Mouse (Mus musculus) E14TG2a.4 (cell line): ENCODE measurements around the gene Yes1.

Source experiments
- CTCF ChIP-seq: conservative IDR thresholded peaks from 2 replicates; pipeline ENCODE4 v1.5.1; 2014; ENCODE audit warnings: low read length
- NANOG ChIP-seq: IDR thresholded peaks from 2 replicates; pipeline ENCODE4 v1.6.1; 2014; ENCODE audit warnings: borderline replicate concordance, low read length, mixed read lengths
- POU5F1 ChIP-seq: IDR thresholded peaks from 2 replicates; pipeline ENCODE4 v1.6.1; 2014; ENCODE audit warnings: low read length, borderline replicate concordance

GRCm38 (mm10) chr5:32697208-32697867 lies 86.4 kb downstream of the Yes1 start:
- TF ChIP-seq CTCF: no peak
- TF ChIP-seq NANOG: no peak
- no peak for TF ChIP-seq POU5F1
